Mouse (Mus musculus) kidney, postnatal 10 days (tissue): ENCODE results near the gene Rxrb.

Experiments
- DNase-seq: peaks from one replicate; pipeline ENCODE4 v3.0.0; 2021; ENCODE audit warnings: mixed read lengths

The Rxrb gene

GRCm38 (mm10) chr17:34068864-34069263, 37.3 kb downstream of the Rxrb start:
- DNase-seq = no peak

GRCm38 (mm10) chr17:34072091-34072490, 40.5 kb downstream of the Rxrb start:
- DNase-seq = no peak

DNA sequence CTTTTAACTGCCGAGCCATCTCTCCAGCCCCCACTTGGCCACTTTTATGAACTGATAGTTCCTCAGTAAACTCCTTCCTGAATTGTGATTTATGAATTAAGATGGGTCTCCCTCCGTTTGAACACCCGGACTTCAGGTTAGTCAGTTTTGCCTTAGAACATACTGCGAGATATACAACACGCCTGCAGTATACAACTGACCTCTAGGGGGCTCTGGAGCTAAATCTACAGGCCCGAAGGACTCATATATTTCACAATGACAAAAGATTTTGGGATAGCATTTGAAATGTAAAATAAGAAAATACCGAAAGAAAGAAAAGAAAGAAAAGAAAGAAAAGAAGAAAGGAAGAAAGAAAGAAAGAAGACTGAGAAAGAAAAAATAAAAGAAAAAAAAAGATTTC, 43.7 kb downstream of the Rxrb start:
- DNase-seq = peak; percentile 87

DNA sequence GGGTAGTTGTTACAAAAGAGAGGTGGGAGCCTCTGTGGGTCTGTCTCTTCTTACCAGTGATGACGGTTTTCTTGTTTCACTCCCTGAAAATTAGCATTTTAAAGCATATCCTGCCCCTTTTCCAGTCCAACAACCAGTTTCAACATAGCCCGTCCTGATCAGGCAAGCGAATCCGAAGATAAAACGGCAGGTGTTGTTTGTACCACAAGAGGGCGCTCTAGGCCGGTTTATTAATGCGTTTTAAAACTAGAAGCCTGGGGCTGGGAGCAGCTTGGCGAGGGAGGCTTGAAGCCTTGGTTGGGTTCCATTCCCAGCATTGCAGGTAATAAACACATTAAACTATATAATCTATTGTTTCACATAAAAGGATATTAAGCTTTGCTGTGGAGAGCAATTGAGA, 45.9 kb downstream of the Rxrb start:
- DNase-seq = peak; percentile 88

GRCm38 (mm10) chr17:34078148-34078547, 46.5 kb downstream of the Rxrb start:
- no peak for DNase-seq

- DNase-seq = no peak
These were observed 47.4 kb downstream of the Rxrb start for GRCm38 (mm10) chr17:34079002-34079401.

DNA sequence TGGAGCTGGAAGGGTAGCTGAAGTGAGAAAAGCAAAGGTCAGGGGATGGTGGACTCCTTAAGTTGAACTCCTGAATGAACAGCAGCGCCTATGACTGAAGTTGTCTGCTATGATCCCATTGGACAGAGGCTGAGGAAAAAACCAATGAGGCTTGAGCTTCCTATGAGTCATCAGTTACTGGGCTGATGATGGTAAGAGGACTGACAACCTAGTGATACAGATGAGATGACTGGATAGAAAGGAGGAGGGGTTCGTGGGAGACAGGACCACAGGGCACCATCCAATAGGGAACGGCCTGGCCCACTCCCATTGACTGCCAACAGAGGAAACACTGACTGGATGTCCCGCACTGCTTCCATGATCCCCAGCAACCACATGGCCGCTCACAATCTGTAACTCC, 48.0 kb downstream of the Rxrb start:
- DNase-seq = peak; percentile 32

- DNase-seq = no peak
These were observed 51.5 kb downstream of the Rxrb start for GRCm38 (mm10) chr17:34083104-34083503.

GRCm38 (mm10) chr17:34087386-34087785, 55.8 kb downstream of the Rxrb start:
- no peak for DNase-seq
